Mouse (Mus musculus) C2C12 (cell line): Measurements from ENCODE around the gene Clcn7. TPM values are rescaled to one million over a fixed set of nuclear protein-coding genes. Genes with fewer than 3 reads are reported as not detected.
"Not testable (repeated sequence)": the region's sequence is repeated elsewhere in the genome, so short reads cannot be mapped to it uniquely, and the experiment has no call there.

Experiments
- H3K27me3 ChIP-seq: one replicate; pipeline ENCODE4 v1.6.1; 2011; ENCODE audit not compliant: control insufficient read depth, insufficient read depth, insufficient read length
- H3K36me3 ChIP-seq: one replicate; pipeline ENCODE4 v1.6.1; 2011; ENCODE audit not compliant: control insufficient read depth, insufficient read depth
- H3K4me3 ChIP-seq: one replicate; pipeline ENCODE4 v1.5.1; 2011; ENCODE audit warnings: mild to moderate bottlenecking, control low read depth; ENCODE audit not compliant: poor library complexity, insufficient read depth, severe bottlenecking
- H3K79me2 ChIP-seq: one replicate; pipeline ENCODE4 v1.6.1; 2011; ENCODE audit not compliant: control insufficient read depth, insufficient read depth
- H3K79me3 ChIP-seq: one replicate; pipeline ENCODE4 v1.6.1; 2011; ENCODE audit warnings: low read depth, control low read depth
- H3ac ChIP-seq: one replicate; pipeline ENCODE3; 2011; ENCODE audit warnings: low read depth; ENCODE audit not compliant: control insufficient read depth, insufficient read length
- CEBPB ChIP-seq: IDR thresholded peaks from one replicate; pipeline ENCODE4 v1.6.1; 2011; ENCODE audit warnings: low read depth, mild to moderate bottlenecking, control low read depth, moderate library complexity
- CTCF ChIP-seq: IDR thresholded peaks from one replicate; pipeline ENCODE4 v1.5.1; 2011; ENCODE audit not compliant: control insufficient read depth, insufficient read depth, insufficient read length
- FOSL1 ChIP-seq: IDR thresholded peaks from one replicate; pipeline ENCODE4 v1.8.0; 2011; ENCODE audit warnings: mild to moderate bottlenecking, low read length; ENCODE audit not compliant: poor library complexity, insufficient read depth, severe bottlenecking
- MAX ChIP-seq: IDR thresholded peaks from one replicate; pipeline ENCODE4 v1.6.1; 2011; ENCODE audit warnings: mild to moderate bottlenecking, control low read depth
- MYOD1 ChIP-seq: IDR thresholded peaks from one replicate; pipeline ENCODE4 v1.6.1; 2011; ENCODE audit warnings: low read depth; ENCODE audit not compliant: control insufficient read depth, insufficient read length
- MYOG ChIP-seq: IDR thresholded peaks from one replicate; pipeline ENCODE4 v1.6.1; 2011; ENCODE audit not compliant: control insufficient read depth, insufficient read length; ENCODE audit errors: extremely low read depth
- USF1 ChIP-seq: IDR thresholded peaks from one replicate; pipeline ENCODE4 v1.6.1; 2011; ENCODE audit warnings: low read depth, mild to moderate bottlenecking, control low read depth, moderate library complexity
- polyA plus RNA-seq: library from polyadenylated mRNA; unstranded; fragments of >200 nt; fragmentation: generic; extraction: Trizol; gene quantifications from one replicate; pipeline ENCODE4 v1.2.1, GENCODE M21; 2012; ENCODE audit warnings: missing spikeins

The Clcn7 gene
- polyA plus RNA-seq, 1 experiment = 19.9 TPM

GRCm38 (mm10) chr17:25117263-25117662 is 15.9 kb upstream of the Clcn7 start:
- TF ChIP-seq MYOD1 (no peak), FOSL1 (no peak), MAX (no peak), CEBPB (no peak), USF1 (no peak), CTCF (no peak)
- Histone ChIP-seq H3K79me2 (peaks cover 26% of the 10 kb centered on the region), H3ac (no peak overlapping the region), H3K79me3 (peaks cover 9% of the 10 kb centered on the region), H3K4me3 (no peak overlapping the region), H3K27me3 (no peaks in the 10 kb centered on the region), H3K36me3 (peaks cover 4% of the 10 kb centered on the region)

- no peak within 1 kb of the TSS for H3K4me3 ChIP-seq
- peaks cover under 1% of the 10 kb centered on the region for H3K79me2 ChIP-seq
- H3K36me3 ChIP-seq = no peaks in the 10 kb centered on the region
- peaks cover 19% of the 10 kb centered on the region for H3K27me3 ChIP-seq
- TF ChIP-seq CTCF = no peak
- no peak for TF ChIP-seq MYOG
- TF ChIP-seq USF1 = no peak
- no peak for TF ChIP-seq MYOD1
- no peak for TF ChIP-seq FOSL1
- TF ChIP-seq CEBPB = no peak
- TF ChIP-seq MAX = no peak
- H3K79me3 ChIP-seq = no peaks in the 10 kb centered on the region
- H3ac ChIP-seq = no peak within 1 kb of the TSS
Observed at GRCm38 (mm10) chr17:25120406-25120805, 12.8 kb upstream of the Clcn7 start, which contains the start of gene Ptx4. Gene Ptx4 (plus strand): TSS chr17:25120760.

GRCm38 (mm10) chr17:25123979-25124378 is 9.2 kb upstream of the Clcn7 start:
- Histone ChIP-seq H3ac (no peak overlapping the region), H3K79me2 (no peaks in the 10 kb centered on the region), H3K79me3 (no peaks in the 10 kb centered on the region), H3K27me3 (peaks cover 19% of the 10 kb centered on the region), H3K4me3 (no peak overlapping the region), H3K36me3 (no peaks in the 10 kb centered on the region)
- TF ChIP-seq CEBPB (no peak), CTCF (no peak), USF1 (no peak), FOSL1 (no peak), MYOD1 (no peak), MYOG (no peak), MAX (no peak)

- not testable (repeated sequence) for H3K79me2 ChIP-seq, H3K4me3 ChIP-seq, H3K79me3 ChIP-seq, H3K36me3 ChIP-seq, H3ac ChIP-seq
- H3K27me3 ChIP-seq = peaks cover 19% of the 10 kb centered on the region
Observed at GRCm38 (mm10) chr17:25125442-25126060, 7.6 kb upstream of the Clcn7 start.

GRCm38 (mm10) chr17:25127079-25127478 is 6.1 kb upstream of the Clcn7 start:
- no peaks in the 10 kb centered on the region for H3K79me2 ChIP-seq
- no peaks in the 10 kb centered on the region for H3K36me3 ChIP-seq
- H3K27me3 ChIP-seq = peaks cover 19% of the 10 kb centered on the region
- TF ChIP-seq MAX = no peak
- no peaks in the 10 kb centered on the region for H3K79me3 ChIP-seq
- no peak overlapping the region for H3K4me3 ChIP-seq
- H3ac ChIP-seq = no peak overlapping the region

GRCm38 (mm10) chr17:25127681-25128080 is 5.5 kb upstream of the Clcn7 start:
- H3K79me2 ChIP-seq = no peaks in the 10 kb centered on the region
- H3K27me3 ChIP-seq = peaks cover 17% of the 10 kb centered on the region
- H3ac ChIP-seq = no peak overlapping the region
- no peak overlapping the region for H3K4me3 ChIP-seq
- no peak for TF ChIP-seq MYOD1
- TF ChIP-seq USF1 = no peak
- no peak for TF ChIP-seq FOSL1
- no peak for TF ChIP-seq MYOG
- TF ChIP-seq MAX = no peak
- no peak for TF ChIP-seq CTCF
- no peak for TF ChIP-seq CEBPB
- H3K79me3 ChIP-seq = no peaks in the 10 kb centered on the region
- H3K36me3 ChIP-seq = no peaks in the 10 kb centered on the region
